Mouse (Mus musculus) limb, embryonic 10.5 days (tissue): ENCODE data around the gene Glyatl3. TPM values are rescaled to one million over a fixed set of nuclear protein-coding genes. Genes with fewer than 3 reads are reported as not detected.

Source experiments
- DNase-seq: peaks from one replicate; pipeline ENCODE4 v3.0.0-alpha.2; 2017; ENCODE audit warnings: low spot score
- H3K27ac ChIP-seq: fragments of 300-500 bp; sonication (generic); 2 replicates; pipeline ENCODE4 v1.5.1; 2016; ENCODE audit warnings: mild to moderate bottlenecking
- H3K27me3 ChIP-seq: fragments of 300-500 bp; sonication (generic); 2 replicates; pipeline ENCODE4 v1.6.1; 2016; ENCODE audit warnings: low read depth, mild to moderate bottlenecking; ENCODE audit not compliant: poor library complexity, severe bottlenecking
- H3K36me3 ChIP-seq: fragments of 300-500 bp; sonication (generic); 2 replicates; pipeline ENCODE4 v1.6.1; 2016; ENCODE audit warnings: mild to moderate bottlenecking, moderate library complexity
- H3K4me1 ChIP-seq: fragments of 300-500 bp; sonication (generic); 2 replicates; pipeline ENCODE4 v1.6.1; 2016
- H3K4me3 ChIP-seq: fragments of 300-500 bp; sonication (generic); 2 replicates; pipeline ENCODE4 v1.5.1; 2016; ENCODE audit warnings: mild to moderate bottlenecking, moderate library complexity
- H3K9me3 ChIP-seq: fragments of 300-500 bp; sonication (generic); replicated peaks from 2 replicates; pipeline ENCODE4 v1.6.1; 2016; ENCODE audit warnings: mild to moderate bottlenecking
- WGBS: fragments of 180-500 bp; shearing (Covaris S2); methylation state at CpG from one replicate; pipeline ENCODE4 v1.1.7; 2016; 5-methylcytosine and 5-hydroxymethylcytosine counted together
- polyA plus RNA-seq: library from polyadenylated mRNA; unstranded; fragments of >200 nt; fragmentation: Nextera tagmentation; extraction: Ambion mirVana; gene quantifications from 2 replicates; pipeline ENCODE4 v1.2.1, GENCODE M21; 2016

Gene Glyatl3
- polyA plus RNA-seq = not detected in 2 replicates

- DNase-seq = no peak
- Histone ChIP-seq H3K27ac (no peak within 1 kb of the TSS), H3K27me3 (no peaks in the 10 kb centered on the region), H3K4me1 (no peaks in the 10 kb centered on the region), H3K4me3 (no peak within 1 kb of the TSS), H3K36me3 (no peaks in the 10 kb centered on the region), H3K9me3 (no peaks in the 10 kb centered on the region)
- WGBS = 94% methylated on average over 2 of the region's 2 CpGs
These were observed at the start of gene Glyatl3 for GRCm38 (mm10) chr17:40914250-40914649. Glyatl3 (minus strand) TSS chr17:40914350.

GRCm38 (mm10) chr17:40948518-40948917 is 34.4 kb upstream of the Glyatl3 start:
- H3K4me3 ChIP-seq = no peak overlapping the region
- peaks cover 45% of the 10 kb centered on the region for H3K36me3 ChIP-seq
- WGBS = 96% methylated on average over 3 of the region's 3 CpGs
- no peak for DNase-seq
- no peaks in the 10 kb centered on the region for H3K27me3 ChIP-seq
- no peaks in the 10 kb centered on the region for H3K4me1 ChIP-seq
- H3K9me3 ChIP-seq = no peaks in the 10 kb centered on the region
- no peak overlapping the region for H3K27ac ChIP-seq

- peaks cover 38% of the 10 kb centered on the region for H3K36me3 ChIP-seq
- no peaks in the 10 kb centered on the region for H3K27me3 ChIP-seq
- peak within 1 kb of the TSS; percentile 74 for H3K4me3 ChIP-seq
- H3K4me1 ChIP-seq = peaks cover 8% of the 10 kb centered on the region; the same call in 1 of the 2 replicates
- H3K27ac ChIP-seq = peak within 1 kb of the TSS; percentile 88
- WGBS = under 1% methylated on average over 50 of the region's 50 CpGs
- no peaks in the 10 kb centered on the region for H3K9me3 ChIP-seq
- peak; percentile 94 for DNase-seq
These were observed 20.5 kb upstream of the Glyatl3 start, which contains the start of the genes Mut and Cenpq for GRCm38 (mm10) chr17:40934420-40935231. Mut (plus strand) TSS chr17:40934685. Cenpq (minus strand) TSS chr17:40935047.

- peaks cover 8% of the 10 kb centered on the region; the same call in 1 of the 2 replicates for H3K4me1 ChIP-seq
- DNase-seq = no peak
- H3K36me3 ChIP-seq = peaks cover 42% of the 10 kb centered on the region
- H3K27me3 ChIP-seq = no peaks in the 10 kb centered on the region
- peak overlapping the region; percentile 74 for H3K4me3 ChIP-seq
- WGBS = under 1% methylated on average over 14 of the region's 14 CpGs
- no peaks in the 10 kb centered on the region for H3K9me3 ChIP-seq
- H3K27ac ChIP-seq = peak overlapping the region; percentile 88
These were observed 19.8 kb upstream of the Glyatl3 start for GRCm38 (mm10) chr17:40933985-40934384.

GRCm38 (mm10) chr17:40915499-40915898 is 1.3 kb upstream of the Glyatl3 start:
- Histone ChIP-seq H3K9me3 (no peaks in the 10 kb centered on the region), H3K4me3 (no peak overlapping the region), H3K27ac (no peak overlapping the region), H3K4me1 (no peaks in the 10 kb centered on the region), H3K36me3 (no peaks in the 10 kb centered on the region), H3K27me3 (no peaks in the 10 kb centered on the region)
- whole genome bisulfite sequencing = 87% methylated on average over 2 of the region's 2 CpGs
- DNase-seq = no peak

GRCm38 (mm10) chr17:40904721-40905154 is 9.4 kb downstream of the Glyatl3 start:
- peak; percentile 31 for DNase-seq
- Histone ChIP-seq H3K36me3 (no peaks in the 10 kb centered on the region), H3K27ac (no peak overlapping the region), H3K9me3 (no peaks in the 10 kb centered on the region), H3K4me1 (peaks cover 12% of the 10 kb centered on the region), H3K4me3 (peak overlapping the region; percentile 36), H3K27me3 (no peaks in the 10 kb centered on the region)
- 9% methylated on average over 14 of the region's 14 CpGs for WGBS

GRCm38 (mm10) chr17:40904056-40904597 is 10.0 kb downstream of the Glyatl3 start:
- WGBS = 6% methylated on average over 11 of the region's 11 CpGs
- DNase-seq = peak; percentile 31
- peaks cover 12% of the 10 kb centered on the region for H3K4me1 ChIP-seq

GRCm38 (mm10) chr17:40903345-40903744 is 10.8 kb downstream of the Glyatl3 start:
- Histone ChIP-seq H3K36me3 (no peaks in the 10 kb centered on the region), H3K27me3 (no peaks in the 10 kb centered on the region), H3K27ac (no peak overlapping the region), H3K9me3 (no peaks in the 10 kb centered on the region), H3K4me3 (no peak overlapping the region), H3K4me1 (peaks cover 12% of the 10 kb centered on the region)
- DNase-seq = no peak
- WGBS = 75% methylated on average over 4 of the region's 4 CpGs

More at GRCm38 (mm10) chr17:40904056-40904597, 10.0 kb downstream of the Glyatl3 start:
- Histone ChIP-seq H3K27ac (no peak overlapping the region), H3K27me3 (no peaks in the 10 kb centered on the region), H3K36me3 (no peaks in the 10 kb centered on the region), H3K9me3 (no peaks in the 10 kb centered on the region), H3K4me3 (peak overlapping the region; percentile 36; the same call in 1 of the 2 replicates)

- no peak overlapping the region for H3K4me3 ChIP-seq
- no peaks in the 10 kb centered on the region for H3K9me3 ChIP-seq
- 49% methylated on average over 4 of the region's 4 CpGs for WGBS
- H3K36me3 ChIP-seq = no peaks in the 10 kb centered on the region
- no peaks in the 10 kb centered on the region for H3K27me3 ChIP-seq
- DNase-seq = no peak
- no peak overlapping the region for H3K27ac ChIP-seq
- H3K4me1 ChIP-seq = peaks cover 11% of the 10 kb centered on the region
These were observed 14.3 kb downstream of the Glyatl3 start for GRCm38 (mm10) chr17:40899783-40900363.

- Histone ChIP-seq H3K27ac (no peak overlapping the region), H3K9me3 (no peaks in the 10 kb centered on the region), H3K27me3 (no peaks in the 10 kb centered on the region), H3K4me3 (no peak overlapping the region), H3K36me3 (no peaks in the 10 kb centered on the region), H3K4me1 (no peaks in the 10 kb centered on the region)
- WGBS = 92% methylated on average over 1 of the region's 1 CpGs
- DNase-seq = no peak
These were observed 17.3 kb downstream of the Glyatl3 start for GRCm38 (mm10) chr17:40896863-40897262.

GRCm38 (mm10) chr17:40887849-40888536 is 26.2 kb downstream of the Glyatl3 start:
- 87% methylated on average over 4 of the region's 4 CpGs for WGBS
- DNase-seq = no peak
- H3K4me3 ChIP-seq = no peak overlapping the region
- H3K36me3 ChIP-seq = no peaks in the 10 kb centered on the region
- no peak overlapping the region for H3K27ac ChIP-seq
- H3K9me3 ChIP-seq = no peaks in the 10 kb centered on the region
- no peaks in the 10 kb centered on the region for H3K4me1 ChIP-seq
- H3K27me3 ChIP-seq = no peaks in the 10 kb centered on the region

GRCm38 (mm10) chr17:40885155-40885554 is 29.0 kb downstream of the Glyatl3 start:
- Histone ChIP-seq H3K4me1 (no peaks in the 10 kb centered on the region), H3K27me3 (no peaks in the 10 kb centered on the region), H3K27ac (no peak overlapping the region), H3K36me3 (no peaks in the 10 kb centered on the region), H3K4me3 (no peak overlapping the region), H3K9me3 (no peaks in the 10 kb centered on the region)
- WGBS = 89% methylated on average over 4 of the region's 4 CpGs
- DNase-seq = no peak
